Mouse (Mus musculus): ENCODE results near the gene Olfr1193. TPM values are rescaled to one million over a fixed set of nuclear protein-coding genes. Genes with fewer than 3 reads are reported as not detected.
"Not testable (repeated sequence)": the region's sequence is repeated elsewhere in the genome, so short reads cannot be mapped to it uniquely, and the experiment has no call there.

Gene Olfr1193
- total RNA-seq (2015) (not detected in 2 replicates), total RNA-seq (2017) (not detected in 2 replicates)

DNA sequence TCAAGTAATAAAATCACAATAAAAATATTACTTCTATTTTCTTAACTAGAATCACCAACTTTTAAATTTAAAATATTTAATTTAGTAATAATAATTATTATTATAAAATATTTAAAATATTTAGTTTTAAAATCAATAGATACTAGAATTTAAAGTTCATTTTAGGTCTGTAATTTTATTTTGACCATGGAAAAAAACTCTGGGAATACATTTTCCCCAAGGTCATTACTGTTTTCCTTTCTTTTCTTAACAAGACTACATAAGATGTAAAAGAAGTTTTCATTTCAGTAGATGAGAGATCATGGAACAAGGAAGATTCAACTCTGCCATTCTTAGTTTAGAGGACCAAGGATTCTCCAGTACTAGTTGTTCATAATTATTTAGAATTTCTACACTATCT is at the start of gene Olfr1193:
Olfr1193 (plus strand) TSS at position 301 of the 400 bp plus-strand sequence.
- ATAC-seq (ENCODE audit: poor library complexity, severe bottlenecking): not testable (repeated sequence)

DNA sequence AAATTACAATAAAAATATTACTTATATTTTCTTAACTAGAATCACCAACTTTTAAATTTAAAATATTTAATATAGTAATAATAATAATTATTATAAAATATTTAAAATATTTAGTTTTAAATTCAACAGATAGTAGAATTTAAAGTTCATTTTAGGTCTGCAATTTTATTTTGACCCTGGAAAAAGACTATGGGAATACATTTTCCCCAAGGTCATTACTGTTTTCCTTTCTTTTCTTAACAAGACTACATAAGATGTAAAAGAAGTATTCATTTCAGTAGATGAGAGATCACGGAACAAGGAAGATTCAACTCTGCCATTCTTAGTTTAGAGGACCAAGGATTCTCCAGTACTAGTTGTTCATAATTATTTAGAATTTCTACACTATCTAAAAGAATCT is 35.2 kb upstream of the Olfr1193 start, which contains the start of gene Olfr1191-ps1:
Olfr1191-ps1 (plus strand) TSS at position 301 of the 400 bp plus-strand sequence.
- not testable (repeated sequence) for ATAC-seq (ENCODE audit: poor library complexity, severe bottlenecking)

- ATAC-seq (ENCODE audit: poor library complexity, severe bottlenecking): no peak
Observed at GRCm38 (mm10) chr2:88648209-88648608, 27.2 kb upstream of the Olfr1193 start, which contains the start of gene Olfr1192-ps1. TSS of gene Olfr1192-ps1 (plus strand) at chr2:88648509.

DNA sequence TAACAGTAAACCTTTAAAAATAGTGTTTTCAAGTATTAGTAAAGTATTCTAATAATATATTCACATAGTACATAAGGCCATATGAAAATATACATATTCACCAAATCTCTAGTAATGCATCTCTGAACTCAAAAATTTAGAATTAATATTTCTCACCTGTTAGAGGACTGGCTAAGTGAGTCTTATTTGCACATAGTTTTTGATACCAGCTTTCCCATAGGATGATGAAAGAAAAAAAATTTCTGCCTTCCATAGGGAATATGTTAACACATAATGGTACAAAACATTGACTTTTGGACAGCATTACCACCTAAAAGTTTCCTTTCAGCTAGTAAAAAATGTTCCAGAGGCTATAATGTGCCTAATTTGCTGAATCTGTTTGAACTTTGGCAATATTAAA is 13.7 kb downstream of the Olfr1193 start, which contains the start of gene Olfr1195:
Olfr1195 (minus strand) TSS at position 101 of the 400 bp plus-strand sequence.
- ATAC-seq (ENCODE audit: poor library complexity, severe bottlenecking): no peak

GRCm38 (mm10) chr2:88704497-88704896 is 29.1 kb downstream of the Olfr1193 start, which contains the start of gene Olfr1196:
TSS of gene Olfr1196 (minus strand) at chr2:88704597.
- no peak for ATAC-seq (ENCODE audit: poor library complexity, severe bottlenecking)

Other genes with a start within 250 kb of the Olfr1193 start
- gene Olfr1181, start 249.5 kb upstream of the Olfr1193 start, total RNA-seq (2015): not detected in 2 replicates
- gene Olfr1181, start 249.5 kb upstream of the Olfr1193 start, total RNA-seq (2017): not detected in 2 replicates
- not detected in 2 replicates for gene Gm13757, start 226.5 kb upstream of the Olfr1193 start, total RNA-seq (2015)
- gene Gm13757, start 226.5 kb upstream of the Olfr1193 start, total RNA-seq (2017): not detected in 2 replicates
- gene Olfr1183, start 220.8 kb upstream of the Olfr1193 start, total RNA-seq (2015): not detected in 2 replicates
- not detected in 2 replicates for gene Olfr1183, start 220.8 kb upstream of the Olfr1193 start, total RNA-seq (2017)
- not detected in 2 replicates for gene Olfr1184, start 192.0 kb upstream of the Olfr1193 start, total RNA-seq (2015)
- not detected in 2 replicates for gene Olfr1184, start 192.0 kb upstream of the Olfr1193 start, total RNA-seq (2017)
- gene Olfr1185-ps1, start 182.3 kb upstream of the Olfr1193 start, total RNA-seq (2015): not detected in 2 replicates
- gene Olfr1185-ps1, start 182.3 kb upstream of the Olfr1193 start, total RNA-seq (2017): not detected in 2 replicates
- not detected in 2 replicates for gene Olfr1186, start 157.1 kb upstream of the Olfr1193 start, total RNA-seq (2015)
- gene Olfr1186, start 157.1 kb upstream of the Olfr1193 start, total RNA-seq (2017): not detected in 2 replicates
- gene Olfr1188, start 118.7 kb upstream of the Olfr1193 start, total RNA-seq (2015): not detected in 2 replicates
- not detected in 2 replicates for gene Olfr1188, start 118.7 kb upstream of the Olfr1193 start, total RNA-seq (2017)
- gene Olfr1189, start 89.2 kb upstream of the Olfr1193 start, total RNA-seq (2015): not detected in 2 replicates
- not detected in 2 replicates for gene Olfr1189, start 89.2 kb upstream of the Olfr1193 start, total RNA-seq (2017)
- not detected in 2 replicates for gene Olfr1191-ps1, start 35.1 kb upstream of the Olfr1193 start, total RNA-seq (2015)
- gene Olfr1191-ps1, start 35.1 kb upstream of the Olfr1193 start, total RNA-seq (2017): not detected in 2 replicates
- gene Olfr1192-ps1, start 27.1 kb upstream of the Olfr1193 start, total RNA-seq (2015): not detected in 2 replicates
- gene Olfr1192-ps1, start 27.1 kb upstream of the Olfr1193 start, total RNA-seq (2017): not detected in 2 replicates
- not detected in 2 replicates for gene Olfr1195, start 13.6 kb downstream of the Olfr1193 start, total RNA-seq (2015)
- gene Olfr1195, start 13.6 kb downstream of the Olfr1193 start, total RNA-seq (2017): not detected in 2 replicates
- not detected in 2 replicates for gene Olfr1196, start 29.0 kb downstream of the Olfr1193 start, total RNA-seq (2015)
- not detected in 2 replicates for gene Olfr1196, start 29.0 kb downstream of the Olfr1193 start, total RNA-seq (2017)
- not detected in 2 replicates for gene Olfr1197, start 56.7 kb downstream of the Olfr1193 start, total RNA-seq (2015)
- not detected in 2 replicates for gene Olfr1197, start 56.7 kb downstream of the Olfr1193 start, total RNA-seq (2017)
- gene Olfr1198, start 75.7 kb downstream of the Olfr1193 start, total RNA-seq (2015): not detected in 2 replicates
- gene Olfr1198, start 75.7 kb downstream of the Olfr1193 start, total RNA-seq (2017): not detected in 2 replicates
- gene Olfr1199, start 84.8 kb downstream of the Olfr1193 start, total RNA-seq (2015): not detected in 2 replicates
- gene Olfr1199, start 84.8 kb downstream of the Olfr1193 start, total RNA-seq (2017): not detected in 2 replicates
- gene Olfr1200, start 94.9 kb downstream of the Olfr1193 start, total RNA-seq (2015): not detected in 2 replicates
- gene Olfr1200, start 94.9 kb downstream of the Olfr1193 start, total RNA-seq (2017): not detected in 2 replicates
- not detected in 2 replicates for gene Olfr1201, start 117.4 kb downstream of the Olfr1193 start, total RNA-seq (2015)
- gene Olfr1201, start 117.4 kb downstream of the Olfr1193 start, total RNA-seq (2017): not detected in 2 replicates
- gene Olfr1202, start 138.9 kb downstream of the Olfr1193 start, total RNA-seq (2015): not detected in 2 replicates
- not detected in 2 replicates for gene Olfr1202, start 138.9 kb downstream of the Olfr1193 start, total RNA-seq (2017)
- not detected in 2 replicates for gene Olfr1205, start 154.1 kb downstream of the Olfr1193 start, total RNA-seq (2015)
- not detected in 2 replicates for gene Olfr1205, start 154.1 kb downstream of the Olfr1193 start, total RNA-seq (2017)
- not detected in 2 replicates for gene Olfr1204, start 173.7 kb downstream of the Olfr1193 start, total RNA-seq (2015)
- not detected in 2 replicates for gene Olfr1204, start 173.7 kb downstream of the Olfr1193 start, total RNA-seq (2017)
- not detected in 2 replicates for gene Olfr1206, start 187.6 kb downstream of the Olfr1193 start, total RNA-seq (2015)
- not detected in 2 replicates for gene Olfr1206, start 187.6 kb downstream of the Olfr1193 start, total RNA-seq (2017)
- not detected in 2 replicates for gene Olfr1208, start 226.7 kb downstream of the Olfr1193 start, total RNA-seq (2015)
- not detected in 2 replicates for gene Olfr1208, start 226.7 kb downstream of the Olfr1193 start, total RNA-seq (2017)
- not detected in 2 replicates for gene Olfr1209, start 239.5 kb downstream of the Olfr1193 start, total RNA-seq (2015)
- not detected in 2 replicates for gene Olfr1209, start 239.5 kb downstream of the Olfr1193 start, total RNA-seq (2017)

Data from megakaryocyte, adult 5-6 weeks (primary cell).